Mouse (Mus musculus): ENCODE measurements at regions not wholly inside any gene's neighbourhood (a gene's known extent, or its start where the extent isn't known, plus 50 kb on each side); places are given as distances from the start of the nearest gene placed in this dataset.

GRCm38 (mm10) chr1:176683146-176683545 is 130.7 kb downstream of the Cep170 start:
- Histone ChIP-seq H3K9me3 (ENCODE audit: control insufficient read depth, low read length) (no peaks in the 10 kb centered on the region), H3K4me3 (replicated peaks; ENCODE audit: low read length) (no peak overlapping the region)

GRCm38 (mm10) chr1:176681971-176682370 is 131.9 kb downstream of the Cep170 start:
- 79% methylated on average over 8 of the region's 8 CpGs for WGBS
- TF ChIP-seq POLR2A (IDR thresholded peaks at IDR 0.05; ENCODE audit: borderline replicate concordance, extremely low read depth, insufficient read depth, insufficient read length) = no peak
- ATAC-seq (ENCODE audit: low FRiP score, low read depth) = no peak

More at GRCm38 (mm10) chr1:176683146-176683545, 130.7 kb downstream of the Cep170 start:
- no peaks in the 10 kb centered on the region for H3K4me1 ChIP-seq (ENCODE audit: control insufficient read depth, insufficient read depth, low read length)
- ATAC-seq (ENCODE audit: low FRiP score, low read depth) (no peak), DNase-seq (ENCODE audit: low spot score) (no peak)
- no peak overlapping the region for H3K4me2 ChIP-seq (replicated peaks; ENCODE audit: low read depth, low read length, severe bottlenecking)
- H3K27me3 ChIP-seq (ENCODE audit: control insufficient read depth, insufficient read depth, low read length) = no peaks in the 10 kb centered on the region
- 81% methylated on average over 6 of the region's 6 CpGs for WGBS
- no peak overlapping the region for H3K27ac ChIP-seq (replicated peaks; ENCODE audit: low read depth, low read length)
- no peak overlapping the region for H3K9ac ChIP-seq (ENCODE audit: low read depth, low read length, severe bottlenecking)
- H3K36me3 ChIP-seq (ENCODE audit: control insufficient read depth, insufficient read depth, low read length) = no peaks in the 10 kb centered on the region
- TF ChIP-seq POLR2A (IDR thresholded peaks at IDR 0.05; ENCODE audit: borderline replicate concordance, extremely low read depth, insufficient read depth, insufficient read length) = no peak

GRCm38 (mm10) chr1:176675184-176675583 is 138.7 kb downstream of the Cep170 start:
- Histone ChIP-seq H3K9ac (ENCODE audit: low read depth, low read length, severe bottlenecking) (no peak overlapping the region), H3K9me3 (ENCODE audit: control insufficient read depth, low read length) (no peaks in the 10 kb centered on the region), H3K27ac (replicated peaks; ENCODE audit: low read depth, low read length) (no peak overlapping the region), H3K4me3 (replicated peaks; ENCODE audit: low read length) (no peak overlapping the region), H3K36me3 (ENCODE audit: control insufficient read depth, insufficient read depth, low read length) (no peaks in the 10 kb centered on the region), H3K4me2 (replicated peaks; ENCODE audit: low read depth, low read length, severe bottlenecking) (no peak overlapping the region), H3K4me1 (ENCODE audit: control insufficient read depth, insufficient read depth, low read length) (no peaks in the 10 kb centered on the region), H3K27me3 (ENCODE audit: control insufficient read depth, insufficient read depth, low read length) (no peaks in the 10 kb centered on the region)
- TF ChIP-seq POLR2A (IDR thresholded peaks at IDR 0.05; ENCODE audit: borderline replicate concordance, extremely low read depth, insufficient read depth, insufficient read length) = no peak
- no peak for ATAC-seq (ENCODE audit: low FRiP score, low read depth)
- no peak for DNase-seq (ENCODE audit: low spot score)

More at GRCm38 (mm10) chr1:176681971-176682370, 131.9 kb downstream of the Cep170 start:
- Histone ChIP-seq H3K27ac (replicated peaks; ENCODE audit: low read depth, low read length) (no peak overlapping the region), H3K27me3 (ENCODE audit: control insufficient read depth, insufficient read depth, low read length) (no peaks in the 10 kb centered on the region), H3K4me1 (ENCODE audit: control insufficient read depth, insufficient read depth, low read length) (no peaks in the 10 kb centered on the region), H3K9me3 (ENCODE audit: control insufficient read depth, low read length) (no peaks in the 10 kb centered on the region), H3K9ac (ENCODE audit: low read depth, low read length, severe bottlenecking) (no peak overlapping the region), H3K4me2 (replicated peaks; ENCODE audit: low read depth, low read length, severe bottlenecking) (no peak overlapping the region), H3K4me3 (replicated peaks; ENCODE audit: low read length) (no peak overlapping the region), H3K36me3 (ENCODE audit: control insufficient read depth, insufficient read depth, low read length) (no peaks in the 10 kb centered on the region)
- DNase-seq (ENCODE audit: low spot score) = no peak

GRCm38 (mm10) chr1:176671081-176671480 is 142.8 kb downstream of the Cep170 start:
- H3K36me3 ChIP-seq (ENCODE audit: control insufficient read depth, insufficient read depth, low read length) = no peaks in the 10 kb centered on the region
- H3K4me2 ChIP-seq (replicated peaks; ENCODE audit: low read depth, low read length, severe bottlenecking) = no peak overlapping the region
- WGBS = 73% methylated on average over 3 of the region's 3 CpGs
- H3K27ac ChIP-seq (replicated peaks; ENCODE audit: low read depth, low read length) = no peak overlapping the region
- no peak for TF ChIP-seq POLR2A (IDR thresholded peaks at IDR 0.05; ENCODE audit: borderline replicate concordance, extremely low read depth, insufficient read depth, insufficient read length)
- H3K27me3 ChIP-seq (ENCODE audit: control insufficient read depth, insufficient read depth, low read length) = no peaks in the 10 kb centered on the region
- no peak overlapping the region for H3K4me3 ChIP-seq (replicated peaks; ENCODE audit: low read length)
- ATAC-seq (ENCODE audit: low FRiP score, low read depth) = no peak
- no peak for DNase-seq (ENCODE audit: low spot score)
- no peak overlapping the region for H3K9ac ChIP-seq (ENCODE audit: low read depth, low read length, severe bottlenecking)
- H3K9me3 ChIP-seq (ENCODE audit: control insufficient read depth, low read length) = no peaks in the 10 kb centered on the region
- no peaks in the 10 kb centered on the region for H3K4me1 ChIP-seq (ENCODE audit: control insufficient read depth, insufficient read depth, low read length)

- H3K4me1 ChIP-seq (ENCODE audit: control insufficient read depth, insufficient read depth, low read length) = no peaks in the 10 kb centered on the region
- H3K27me3 ChIP-seq (ENCODE audit: control insufficient read depth, insufficient read depth, low read length) = no peaks in the 10 kb centered on the region
- no peak overlapping the region for H3K27ac ChIP-seq (replicated peaks; ENCODE audit: low read depth, low read length)
- no peak for DNase-seq (ENCODE audit: low spot score)
- WGBS = 62% methylated on average over 8 of the region's 8 CpGs
- no peak for ATAC-seq (ENCODE audit: low FRiP score, low read depth)
- H3K9me3 ChIP-seq (ENCODE audit: control insufficient read depth, low read length) = no peaks in the 10 kb centered on the region
- no peak overlapping the region for H3K9ac ChIP-seq (ENCODE audit: low read depth, low read length, severe bottlenecking)
- TF ChIP-seq POLR2A (IDR thresholded peaks at IDR 0.05; ENCODE audit: borderline replicate concordance, extremely low read depth, insufficient read depth, insufficient read length) = no peak
- H3K36me3 ChIP-seq (ENCODE audit: control insufficient read depth, insufficient read depth, low read length) = no peaks in the 10 kb centered on the region
- no peak overlapping the region for H3K4me2 ChIP-seq (replicated peaks; ENCODE audit: low read depth, low read length, severe bottlenecking)
- no peak overlapping the region for H3K4me3 ChIP-seq (replicated peaks; ENCODE audit: low read length)
These were observed 146.1 kb downstream of the Cep170 start for GRCm38 (mm10) chr1:176667552-176668306.
